Mouse (Mus musculus) brain, embryonic 14.5 days (tissue): ENCODE results near the gene Slc7a15. TPM values are rescaled to one million over a fixed set of nuclear protein-coding genes. Genes with fewer than 3 reads are reported as not detected.
"Not testable (repeated sequence)": the region's sequence is repeated elsewhere in the genome, so short reads cannot be mapped to it uniquely, and the experiment has no call there.

Experiments
- DNase-seq: peaks from one replicate; pipeline ENCODE4 v3.0.0-alpha.2; 2011; ENCODE audit warnings: low read depth
- CTCF ChIP-seq: fragments of 200-500 bp; IDR thresholded peaks from 2 replicates; pipeline ENCODE4 v1.5.1; 2012; ENCODE audit warnings: inconsistent platforms, mild to moderate bottlenecking, moderate library complexity, borderline replicate concordance; ENCODE audit not compliant: insufficient read depth, insufficient read length; ENCODE audit errors: extremely low read depth
- POLR2A ChIP-seq: fragments of 200-500 bp; IDR thresholded peaks from 2 replicates; pipeline ENCODE4 v1.6.1; 2012; ENCODE audit warnings: mild to moderate bottlenecking, inconsistent platforms, borderline replicate concordance; ENCODE audit not compliant: poor library complexity, insufficient read depth, insufficient read length, severe bottlenecking; ENCODE audit errors: extremely low read depth
- polyA plus RNA-seq: library from polyadenylated mRNA; depleted of rRNA; stranded (reverse); fragments of >200 nt; gene quantifications from 2 replicates; pipeline ENCODE4 v1.2.3, GENCODE M21; 2012; rRNA removed

The Slc7a15 gene
- polyA plus RNA-seq = not detected in 2 replicates

- not testable (repeated sequence) for DNase-seq
Observed at GRCm38 (mm10) chr12:8598966-8599365, at the start of gene Slc7a15. Gene Slc7a15 (minus strand): TSS chr12:8599066.

- DNase-seq = not testable (repeated sequence)
Observed at GRCm38 (mm10) chr12:8648211-8648610, 49.3 kb upstream of the Slc7a15 start.

- TF ChIP-seq CTCF (no peak), POLR2A (no peak)
- peak; percentile 57 for DNase-seq
Observed at GRCm38 (mm10) chr12:8641425-8641735, 42.5 kb upstream of the Slc7a15 start.

GRCm38 (mm10) chr12:8640711-8641424, 42.0 kb upstream of the Slc7a15 start:
- peak; percentile 8; the same call in 1 of the 2 replicates for TF ChIP-seq POLR2A
- TF ChIP-seq CTCF = no peak
- DNase-seq = peak; percentile 98

- DNase-seq = not testable (repeated sequence)
Observed at GRCm38 (mm10) chr12:8640186-8640585, 41.3 kb upstream of the Slc7a15 start.

GRCm38 (mm10) chr12:8638411-8639087, 39.7 kb upstream of the Slc7a15 start:
- peak; percentile 74 for DNase-seq
- TF ChIP-seq CTCF = peak; percentile 68; the same call in 1 of the 2 replicates

- DNase-seq = no peak
- TF ChIP-seq CTCF = no peak
- no peak for TF ChIP-seq POLR2A
Observed at GRCm38 (mm10) chr12:8636945-8637344, 38.1 kb upstream of the Slc7a15 start.

GRCm38 (mm10) chr12:8635546-8635945, 36.7 kb upstream of the Slc7a15 start:
- TF ChIP-seq POLR2A (no peak), CTCF (no peak)
- no peak for DNase-seq

GRCm38 (mm10) chr12:8634306-8634705, 35.4 kb upstream of the Slc7a15 start:
- no peak for DNase-seq
- TF ChIP-seq CTCF (no peak), POLR2A (no peak)

- no peak for DNase-seq
- TF ChIP-seq POLR2A (no peak), CTCF (no peak)
Observed at GRCm38 (mm10) chr12:8632737-8633365, 34.0 kb upstream of the Slc7a15 start.

- TF ChIP-seq CTCF = no peak
- TF ChIP-seq POLR2A = no peak
- DNase-seq = peak; percentile 31
Observed at GRCm38 (mm10) chr12:8631691-8632090, 32.8 kb upstream of the Slc7a15 start.

GRCm38 (mm10) chr12:8629537-8629936, 30.7 kb upstream of the Slc7a15 start:
- TF ChIP-seq POLR2A (no peak), CTCF (no peak)
- no peak for DNase-seq
